Mouse (Mus musculus): ENCODE results near the gene Cep350. TPM values are rescaled to one million over a fixed set of nuclear protein-coding genes. Genes with fewer than 3 reads are reported as not detected.

Gene Cep350
- polyA plus RNA-seq (2014; fragmentation: Illumina TruSeq; extraction: RNeasy Lipid Tissue Mini Kit (QIAGEN cat#74804)) = 48.4 TPM

GRCm38 (mm10) chr1:155973068-155973718 is at the start of gene Cep350:
Cep350 (minus strand) TSS chr1:155973255.

GRCm38 (mm10) chr1:155812581-155813499 is 160.2 kb downstream of the Cep350 start, which contains the start of gene Qsox1:
Qsox1 (minus strand) TSS chr1:155812889.

Other genes starting within 250 kb of the Cep350 start
- not detected for gene Lhx4, start 221.6 kb downstream of the Cep350 start, polyA plus RNA-seq (2014; fragmentation: Illumina TruSeq; extraction: RNeasy Lipid Tissue Mini Kit (QIAGEN cat#74804))
- 3.0 TPM for gene Qsox1, start 160.4 kb downstream of the Cep350 start, polyA plus RNA-seq (2014; fragmentation: Illumina TruSeq; extraction: RNeasy Lipid Tissue Mini Kit (QIAGEN cat#74804))
- 320 TPM for gene Tor1aip2, start 62.1 kb upstream of the Cep350 start, polyA plus RNA-seq (2014; fragmentation: Illumina TruSeq; extraction: RNeasy Lipid Tissue Mini Kit (QIAGEN cat#74804))
- gene Tor1aip1, start 63.2 kb upstream of the Cep350 start, polyA plus RNA-seq (2014; fragmentation: Illumina TruSeq; extraction: RNeasy Lipid Tissue Mini Kit (QIAGEN cat#74804)) = 142 TPM
- gene Fam163a, start 231.8 kb upstream of the Cep350 start, polyA plus RNA-seq (2014; fragmentation: Illumina TruSeq; extraction: RNeasy Lipid Tissue Mini Kit (QIAGEN cat#74804)) = 1.3 TPM